Mouse (Mus musculus) adrenal gland, postnatal 14 days (tissue): ENCODE measurements around the gene Hmgcl. TPM values are rescaled to one million over a fixed set of nuclear protein-coding genes. Genes with fewer than 3 reads are reported as not detected.

ENCODE experiments used
- DNase-seq: peaks from one replicate; pipeline ENCODE4 v3.0.0; 2021; ENCODE audit warnings: mixed read lengths
- long read RNA-seq, 2 experiments: library from polyadenylated mRNA; stranded (forward); transcript quantifications; one replicate each; pipeline ENCODE4 v2.0.0; 2021
- total RNA-seq: library from RNA; stranded (reverse); gene quantifications from 2 replicates; pipeline ENCODE4 v1.2.3, GENCODE M21; 2021

Gene Hmgcl
- total RNA-seq: 64.6 and 76.0 TPM in 2 replicates
- long read RNA-seq, experiment 1, transcript Hmgcl-201 (9 exons, 1,418 nt): major isoform, 158 of 179 reads
- long read RNA-seq, experiment 1, partial matches to known transcripts: 2 of 179 reads
- long read RNA-seq, experiment 1, other reads (novel, unspliced or antisense): 19 of 179 reads
- long read RNA-seq, experiment 2, transcript Hmgcl-201 (9 exons, 1,418 nt): major isoform, 210 of 233 reads
- long read RNA-seq, experiment 2, partial matches to known transcripts: 6 of 233 reads
- long read RNA-seq, experiment 2, other reads (novel, unspliced or antisense): 16 of 233 reads

GRCm38 (mm10) chr4:135946278-135946658, at the start of gene Hmgcl:
Gene Hmgcl (plus strand): TSS chr4:135946448.
- DNase-seq: peak; percentile 98

DNA sequence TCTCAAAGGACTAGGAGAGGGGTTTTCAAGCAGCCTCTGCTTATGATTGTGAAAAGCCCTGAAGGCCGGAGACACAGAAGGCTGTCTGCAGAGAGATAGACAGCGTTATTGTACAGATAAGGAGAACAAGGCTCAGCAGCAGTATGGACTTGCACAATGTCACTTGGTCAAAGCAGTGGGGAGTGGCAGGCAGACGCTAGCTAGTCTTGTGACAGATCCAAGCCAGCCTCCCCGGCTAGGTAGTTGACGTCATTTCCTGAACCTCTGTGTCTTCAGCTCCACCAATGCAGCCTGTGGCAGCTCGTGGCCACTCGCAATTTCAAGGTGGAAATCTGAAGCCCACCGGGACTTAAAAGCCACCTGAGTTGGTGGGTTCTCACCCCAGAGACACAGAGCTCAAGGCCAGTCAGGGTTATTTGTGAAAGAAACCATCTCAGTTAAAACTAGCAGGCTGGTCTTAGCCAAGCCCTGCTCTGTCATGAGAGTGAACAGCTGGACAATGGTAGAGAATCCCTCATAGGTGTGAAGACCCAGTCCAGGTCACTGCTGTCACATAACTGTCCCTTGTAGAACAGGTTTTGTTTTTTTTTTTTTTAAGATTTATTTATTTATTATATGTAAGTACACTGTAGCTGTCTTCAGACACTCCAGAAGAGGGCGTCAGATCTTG, 47.7 kb upstream of the Hmgcl start:
- DNase-seq: peak; percentile 70

DNA sequence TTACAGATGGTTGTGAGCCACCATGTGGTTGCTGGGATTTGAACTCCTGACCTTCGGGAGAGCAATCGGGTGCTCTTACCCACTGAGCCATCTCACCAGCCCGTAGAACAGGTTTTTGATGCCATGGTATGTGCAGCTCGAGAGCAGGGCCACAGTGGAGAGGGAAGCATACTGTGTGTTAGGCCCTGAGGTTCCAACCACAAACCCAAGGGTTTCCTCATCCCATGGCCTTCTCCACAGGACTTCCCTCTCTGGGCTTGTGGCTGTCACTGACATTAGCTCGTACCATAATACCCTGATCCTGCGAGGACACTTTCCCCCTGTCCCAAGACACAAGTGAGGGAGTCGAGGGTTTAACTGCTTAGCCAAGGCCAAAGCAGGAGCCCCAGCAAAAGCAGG, 47.2 kb upstream of the Hmgcl start:
- no peak for DNase-seq

DNA sequence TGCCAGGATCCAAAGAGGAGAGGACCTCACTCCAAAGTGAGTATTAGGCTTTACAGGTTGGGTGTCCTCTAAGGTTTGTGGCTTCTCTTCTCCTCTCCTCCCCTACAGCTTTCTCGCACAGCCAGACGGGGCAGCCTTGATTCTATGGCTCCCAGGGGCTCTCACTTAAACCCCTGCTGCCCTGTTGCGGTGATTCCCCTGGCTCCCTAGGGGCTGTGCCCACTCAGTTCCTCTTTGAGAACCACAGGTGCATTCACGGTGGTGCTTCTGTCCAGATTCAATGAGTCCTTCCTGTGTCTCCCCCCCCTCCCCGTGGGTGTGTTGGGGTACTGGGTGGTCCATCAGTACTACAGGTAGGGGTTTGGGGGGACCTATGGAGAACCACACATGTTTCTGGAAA, 46.2 kb upstream of the Hmgcl start:
- no peak for DNase-seq

GRCm38 (mm10) chr4:135902606-135903242, 43.5 kb upstream of the Hmgcl start:
- no peak for DNase-seq

DNA sequence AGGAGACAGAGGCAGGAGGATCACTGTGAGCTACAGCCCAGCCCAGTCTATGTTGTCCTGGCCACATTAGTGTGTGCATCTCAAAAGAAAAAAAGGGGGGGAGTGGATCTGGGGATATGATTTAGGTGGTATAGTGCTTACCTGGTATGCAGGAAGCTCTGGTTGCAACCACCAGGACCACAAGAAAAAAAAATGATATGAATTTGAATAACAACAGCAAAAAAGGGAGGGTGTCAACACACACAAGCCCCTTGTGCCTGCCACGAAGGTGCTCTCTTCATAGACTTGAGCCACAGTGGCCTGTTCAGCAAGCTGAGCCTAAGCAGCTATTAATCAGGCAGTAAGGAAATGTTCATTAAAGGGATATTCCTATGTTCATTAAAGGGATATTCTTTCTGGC, 41.4 kb upstream of the Hmgcl start:
- no peak for DNase-seq

- DNase-seq: no peak
Observed at GRCm38 (mm10) chr4:135906633-135907032, 39.6 kb upstream of the Hmgcl start.

DNA sequence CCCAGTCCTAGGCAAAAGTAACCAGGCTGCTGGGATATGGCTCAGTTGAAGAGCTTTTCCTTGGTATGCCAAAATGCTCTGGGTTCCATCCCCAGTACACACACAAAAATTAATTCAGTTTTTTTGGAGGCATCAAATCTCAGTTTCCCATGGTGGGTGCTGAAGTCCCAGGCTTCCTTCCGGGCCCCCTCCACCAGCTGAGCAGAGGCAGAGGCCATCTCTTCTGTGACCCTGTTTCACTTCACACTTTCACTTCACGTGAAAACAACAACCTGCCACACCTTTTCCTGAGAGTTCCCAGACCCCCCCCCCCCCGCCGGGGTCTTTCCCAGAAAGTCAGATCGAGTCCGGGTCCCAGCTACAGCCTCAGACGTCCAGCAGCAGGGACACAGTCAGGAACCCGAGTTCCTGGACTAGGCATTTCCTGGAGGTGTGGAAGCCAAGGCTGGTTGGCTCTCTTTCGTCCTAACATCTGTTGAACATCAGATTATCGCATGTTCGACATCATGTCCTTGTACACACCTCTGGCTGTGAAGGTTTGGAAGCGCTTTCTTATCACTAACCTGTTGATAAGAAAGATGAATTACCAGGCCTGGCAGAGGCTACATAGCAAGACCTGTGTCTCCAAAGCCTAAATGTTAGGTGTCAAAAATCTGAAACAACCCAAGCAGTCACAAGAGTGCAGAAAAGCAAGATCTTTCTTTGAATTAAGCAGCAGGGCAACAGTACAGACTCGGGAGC, 36.8 kb upstream of the Hmgcl start:
- DNase-seq: no peak

DNA sequence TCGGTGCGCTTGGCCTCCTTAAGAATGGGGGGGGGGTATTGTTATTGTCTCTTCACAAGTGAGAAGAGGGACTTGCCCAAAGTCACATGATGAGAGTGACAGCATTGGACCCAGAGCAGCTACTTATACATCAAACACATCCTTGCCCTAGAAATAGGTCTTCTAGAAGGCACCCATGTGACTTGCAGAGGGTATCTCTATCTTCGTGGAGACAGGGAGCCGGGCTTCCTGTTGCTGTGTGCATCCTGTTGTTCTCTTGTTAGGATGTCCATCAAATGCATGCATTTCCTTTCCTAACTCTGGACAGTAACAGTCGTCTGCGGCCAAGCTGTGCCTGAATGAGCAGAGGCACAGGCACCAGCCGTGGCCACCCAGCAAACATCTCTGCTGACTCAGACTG, 34.7 kb upstream of the Hmgcl start:
- DNase-seq: no peak

GRCm38 (mm10) chr4:135912164-135912563, 34.1 kb upstream of the Hmgcl start:
- DNase-seq: no peak

- DNase-seq: no peak
Observed at GRCm38 (mm10) chr4:135912835-135913234, 33.4 kb upstream of the Hmgcl start.

GRCm38 (mm10) chr4:135913433-135913832, 32.8 kb upstream of the Hmgcl start:
- no peak for DNase-seq

DNA sequence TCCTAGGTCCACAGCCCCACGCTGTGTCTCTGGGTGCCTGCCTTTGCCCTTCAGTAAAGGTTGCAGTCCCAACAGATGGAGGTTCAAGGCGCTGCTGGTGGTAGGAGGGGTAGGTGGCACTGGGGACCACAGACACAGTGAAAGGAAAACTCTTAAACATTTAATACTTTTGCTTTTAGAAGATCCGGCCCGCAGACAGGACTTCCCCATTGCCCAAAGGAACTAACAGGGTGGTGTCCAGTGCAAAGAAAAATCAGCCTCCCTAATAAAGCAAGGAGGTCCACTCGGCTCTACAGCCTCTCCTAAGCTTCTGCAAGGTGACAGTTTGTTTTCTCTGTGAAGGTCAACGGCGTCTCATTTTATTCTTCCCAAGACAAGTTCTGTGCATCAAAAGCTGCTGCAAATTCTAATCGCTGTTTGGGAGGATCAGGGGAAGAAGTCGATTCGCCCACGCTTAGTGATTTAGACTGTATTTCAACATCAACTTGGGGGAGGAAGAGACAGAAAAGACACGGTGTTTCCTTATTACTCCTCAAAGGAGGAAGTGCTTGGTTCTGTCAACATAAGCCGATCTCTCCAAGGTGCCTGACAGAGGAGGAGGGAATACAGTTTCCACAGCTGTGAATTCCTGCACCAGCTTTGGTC, 27.5 kb upstream of the Hmgcl start:
- DNase-seq: no peak

DNA sequence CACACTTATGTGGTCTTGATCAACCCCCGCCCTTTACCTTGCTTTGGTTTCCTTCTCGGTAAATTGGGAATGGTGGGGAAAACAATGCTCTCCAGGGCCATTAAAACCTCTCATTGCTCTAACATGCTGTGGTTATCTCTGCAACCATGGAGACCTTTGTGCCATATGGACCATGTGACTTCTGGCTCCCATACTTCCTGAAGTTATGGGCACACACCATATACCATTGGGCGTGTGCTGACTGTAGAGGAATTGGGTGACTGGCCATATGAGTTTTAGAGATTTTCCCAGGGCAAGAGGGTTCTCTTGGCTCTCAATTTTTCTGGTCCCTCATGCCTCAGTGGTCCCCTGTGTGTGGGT, 27.0 kb upstream of the Hmgcl start:
- no peak for DNase-seq

DNA sequence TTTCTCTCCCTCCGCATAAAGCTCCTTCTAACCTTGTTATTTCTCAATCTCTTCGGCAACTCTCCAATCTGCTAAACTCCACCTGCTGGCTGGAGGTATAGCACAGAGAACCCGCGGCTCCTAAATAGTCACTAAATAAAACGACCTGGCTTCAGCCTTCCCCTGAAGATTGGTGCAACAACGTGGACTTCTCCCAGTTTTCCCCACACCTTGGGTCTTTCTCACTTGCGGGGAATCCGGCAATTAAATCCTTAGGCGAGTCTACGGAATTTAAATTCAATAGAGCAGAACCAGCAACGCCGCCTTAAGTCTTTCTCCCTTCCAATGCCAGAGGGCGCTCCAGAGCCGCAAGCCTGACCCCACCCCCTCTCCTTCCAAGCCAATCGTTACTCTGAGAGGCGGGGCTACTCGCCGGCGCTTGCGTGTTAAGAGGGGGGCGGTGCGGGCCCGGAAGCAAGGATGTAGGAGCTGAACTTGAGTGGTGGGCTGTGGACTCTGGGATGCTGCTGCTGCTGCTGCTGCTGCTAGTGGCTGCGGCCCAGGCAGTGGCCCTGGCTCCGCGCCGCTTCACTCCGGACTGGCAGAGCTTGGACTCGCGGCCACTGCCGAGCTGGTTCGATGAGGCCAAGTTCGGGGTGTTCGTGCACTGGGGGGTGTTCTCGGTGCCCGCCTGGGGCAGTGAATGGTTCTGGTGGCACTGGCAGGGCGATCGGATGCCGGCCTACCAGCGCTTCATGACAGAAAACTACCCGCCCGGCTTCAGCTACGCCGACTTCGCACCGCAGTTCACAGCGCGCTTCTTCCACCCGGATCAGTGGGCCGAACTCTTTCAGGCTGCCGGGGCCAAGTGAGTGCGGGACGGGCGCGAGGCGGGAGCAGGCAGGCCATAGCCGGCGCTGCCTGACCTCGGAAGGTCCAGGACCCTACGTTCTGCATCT, 25.7 kb upstream of the Hmgcl start, which contains the start of gene Fuca1:
Fuca1 (plus strand) TSS at position 432 of the 938 bp plus-strand sequence.
- DNase-seq: peak; percentile 97

DNA sequence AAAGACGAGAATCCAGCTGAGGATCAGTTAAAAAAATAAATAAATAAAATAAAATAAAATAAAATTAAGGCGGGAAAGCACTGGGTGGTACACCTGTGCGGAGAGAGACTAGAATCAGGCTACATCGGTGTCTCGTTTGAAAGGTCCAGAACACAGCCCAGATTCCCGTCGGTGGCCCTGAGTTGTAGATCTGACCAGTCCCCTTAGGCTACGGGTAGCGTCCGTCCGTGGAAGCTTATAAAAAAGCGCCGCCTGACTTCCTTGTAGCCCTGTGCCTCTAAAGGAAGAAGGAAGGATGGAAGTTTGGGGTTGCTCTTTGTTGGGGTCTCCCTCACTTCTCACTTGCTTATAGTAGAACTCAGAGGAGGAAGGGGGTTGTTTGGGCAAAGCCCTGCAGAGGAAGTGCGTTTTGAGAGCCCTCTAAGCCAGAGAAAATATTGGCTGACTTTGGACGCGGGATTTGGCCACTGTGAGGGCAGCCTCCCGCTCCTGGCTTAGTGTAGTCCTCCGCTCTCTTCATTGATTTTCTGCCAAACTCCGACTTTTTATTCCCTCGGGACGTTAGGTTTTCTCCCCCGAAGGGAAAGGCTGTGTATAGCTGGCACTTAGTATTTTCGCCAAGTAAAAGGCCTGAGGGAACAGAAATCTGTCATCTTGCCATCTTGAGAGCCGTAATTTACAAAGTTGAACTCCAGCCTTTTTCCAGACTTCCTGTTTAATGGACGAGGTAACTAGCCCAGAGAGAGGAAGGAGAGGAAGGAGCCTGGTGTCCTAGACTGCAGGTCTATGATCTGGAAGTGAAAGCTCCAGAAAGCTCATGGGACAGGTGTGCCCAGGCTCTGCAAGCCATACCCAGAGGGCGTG, 24.8 kb upstream of the Hmgcl start:
- DNase-seq: peak; percentile 65

- DNase-seq: no peak
Observed at GRCm38 (mm10) chr4:135922190-135922589, 24.1 kb upstream of the Hmgcl start.

GRCm38 (mm10) chr4:135924418-135924817, 21.8 kb upstream of the Hmgcl start:
- DNase-seq: no peak

DNA sequence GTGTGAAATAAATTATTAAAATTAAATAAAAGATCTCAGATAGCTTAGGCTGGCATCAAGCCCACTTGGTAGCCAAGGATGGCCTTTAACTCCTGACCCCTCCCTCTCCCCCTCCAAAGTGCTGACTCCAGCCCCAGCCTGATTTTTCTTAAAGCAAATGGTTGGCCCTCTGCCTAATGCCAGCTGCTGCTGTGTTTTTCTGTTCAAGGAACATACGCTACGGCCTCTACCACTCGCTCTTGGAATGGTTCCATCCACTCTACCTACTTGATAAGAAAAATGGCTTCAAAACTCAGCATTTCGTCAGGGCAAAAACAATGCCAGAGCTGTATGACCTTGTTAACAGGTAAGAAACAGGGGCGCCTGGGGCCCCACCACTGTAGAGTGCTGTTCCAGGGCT, 20.9 kb upstream of the Hmgcl start:
- DNase-seq: no peak

GRCm38 (mm10) chr4:135926195-135926808, 19.9 kb upstream of the Hmgcl start:
- DNase-seq: no peak
